Mouse (Mus musculus) spleen, adult 2 months (tissue): ENCODE measurements around the gene Tek.

Source experiments
- CTCF ChIP-seq: fragments of 200-500 bp; IDR thresholded peaks from 2 replicates; pipeline ENCODE4 v1.5.1; 2011; ENCODE audit warnings: mild to moderate bottlenecking, inconsistent platforms; ENCODE audit not compliant: insufficient read depth, insufficient read length, insufficient replicate concordance; ENCODE audit errors: extremely low read depth
- POLR2A ChIP-seq: fragments of 200-500 bp; IDR thresholded peaks from 2 replicates; pipeline ENCODE4 v1.6.1; 2011; ENCODE audit warnings: low read depth, low read length, inconsistent platforms

- TF ChIP-seq CTCF (no peak), POLR2A (no peak)
Measured at GRCm38 (mm10) chr4:94785921-94786320, 46.8 kb downstream of the Tek start.
